Mouse (Mus musculus) thymus, adult 2 months (tissue): ENCODE data around the gene Tenm4.

Experiments
- CTCF ChIP-seq: fragments of 200-500 bp; IDR thresholded peaks from 2 replicates; pipeline ENCODE4 v1.5.1; 2012; ENCODE audit warnings: mild to moderate bottlenecking, control low read depth, low read length, moderate library complexity, borderline replicate concordance; ENCODE audit not compliant: control insufficient read depth, poor library complexity, insufficient read depth; ENCODE audit errors: extremely low read depth
- POLR2A ChIP-seq: fragments of 200-500 bp; IDR thresholded peaks from 2 replicates; pipeline ENCODE4 v1.6.1; 2012; ENCODE audit warnings: mild to moderate bottlenecking, low read length, control low read depth, moderate library complexity; ENCODE audit not compliant: control insufficient read depth, poor library complexity, insufficient read depth; ENCODE audit errors: extremely low read depth

DNA sequence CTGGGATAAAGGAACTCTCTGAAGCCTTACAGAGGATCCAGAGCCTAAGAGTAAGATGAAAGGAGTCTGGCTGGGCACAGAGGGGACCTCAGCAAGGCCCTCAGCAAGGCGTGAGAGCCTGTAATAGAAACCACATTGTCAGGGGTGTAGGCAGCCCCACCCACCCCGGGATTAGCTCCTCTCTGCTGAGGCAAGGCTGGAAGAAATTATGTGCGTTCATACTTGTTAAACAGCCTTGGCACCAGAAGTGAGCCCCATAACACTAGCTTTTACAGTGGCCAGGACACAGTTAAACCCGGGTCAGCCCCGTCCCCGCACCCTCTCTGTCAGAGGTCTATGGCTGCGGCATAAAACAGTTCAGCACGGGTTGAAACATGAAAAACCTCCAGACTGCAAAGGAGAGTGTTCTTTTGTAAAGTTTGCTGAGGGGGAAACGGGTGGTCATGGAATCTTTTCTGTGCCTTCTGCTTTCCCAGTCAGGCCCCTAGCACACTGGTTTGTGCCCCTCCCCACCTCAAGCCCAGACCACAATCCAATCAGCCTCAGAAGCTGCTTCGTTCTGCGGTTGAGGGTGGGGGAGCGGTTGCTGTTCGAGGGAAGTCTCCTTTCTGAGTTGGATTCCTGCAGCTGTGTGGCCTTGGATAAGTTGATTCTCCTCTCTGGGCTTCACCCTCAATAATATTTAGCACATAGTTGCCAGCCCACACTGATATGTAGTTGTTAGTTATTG, 486.2 kb downstream of the Tenm4 start:
- TF ChIP-seq CTCF (no peak), POLR2A (no peak)
